Comparison of ENCODE assay signal across 15 mouse cellular contexts in genomic region chr3:84914284-84914683, GRCm38 (mm10).
DNase-seq lines count a peak whose midpoint lies in the region; ATAC-seq and TF ChIP-seq lines count a peak whose summit lies in the region.
"Had no signal": no experiment of that assay in that cellular context is flagged by ENCODE, and none has a peak within 500 bp of the region (broad histone marks: within the 10 kb centered on the region; RNA-seq: fewer than 3 reads in every experiment).

No protein-coding gene starts in this region.

- TF ChIP-seq CTCF in gastrocnemius, adult 2 months (IDR thresholded peaks at IDR 0.05) = peak; percentile 56

- WGBS in limb, embryonic 14.5 days = 53% methylated on average over 1 of the region's 1 CpGs
- WGBS in limb, embryonic 10.5 days = 69% methylated on average over 1 of the region's 1 CpGs

- no peaks in the 10 kb centered on the region for H3K27me3 ChIP-seq in limb, embryonic 14.5 days (ENCODE audit: control insufficient read depth, insufficient read depth, low read length)
- no peaks in the 10 kb centered on the region for H3K27me3 ChIP-seq in limb, embryonic 10.5 days (ENCODE audit: low read depth, poor library complexity, severe bottlenecking)
- H3K27me3 ChIP-seq: embryonic facial prominence, embryonic 12.5 days; hindbrain, embryonic 13.5 days; limb, embryonic 12.5 days had no signal

- H3K36me3 ChIP-seq in limb, embryonic 14.5 days (ENCODE audit: control insufficient read depth, insufficient read depth, low read length) = no peaks in the 10 kb centered on the region
- H3K36me3 ChIP-seq in limb, embryonic 10.5 days = no peaks in the 10 kb centered on the region
- H3K36me3 ChIP-seq: embryonic facial prominence, embryonic 12.5 days; hindbrain, embryonic 13.5 days; limb, embryonic 12.5 days had no signal

- ATAC-seq in limb, embryonic 14.5 days (ENCODE audit: low FRiP score, low read depth) = no peak

- no peak for DNase-seq in gastrocnemius, adult 2 months
- DNase-seq in gastrocnemius, postnatal 25 days = no peak
- peak; percentile 9 for DNase-seq in limb, embryonic 14.5 days (ENCODE audit: low spot score)
- DNase-seq in limb, embryonic 10.5 days (ENCODE audit: low spot score) = no peak
- DNase-seq in 3T3-L1 (ENCODE audit: low read depth, low spot score) (peak; percentile 35), adipocyte (ENCODE audit: low spot score) (peak; percentile 13)
- no peak for DNase-seq in adrenal gland, adult 2 months
- DNase-seq: adrenal gland, postnatal 36 days; cerebellum, postnatal 36 days; kidney, adult 8-10 months; thymus, postnatal 36 days had no signal

- no peak overlapping the region for H3K4me3 ChIP-seq in gastrocnemius, adult 2 months
- H3K4me3 ChIP-seq in limb, embryonic 14.5 days (replicated peaks; ENCODE audit: low read length) = no peak overlapping the region
- no peak overlapping the region for H3K4me3 ChIP-seq in limb, embryonic 10.5 days
- H3K4me3 ChIP-seq: embryonic facial prominence, embryonic 12.5 days; hindbrain, embryonic 13.5 days; limb, embryonic 12.5 days had no signal

- no peaks in the 10 kb centered on the region for H3K4me1 ChIP-seq in limb, embryonic 14.5 days (ENCODE audit: control insufficient read depth, insufficient read depth, low read length)
- H3K4me1 ChIP-seq in limb, embryonic 10.5 days = no peaks in the 10 kb centered on the region
- H3K4me1 ChIP-seq: embryonic facial prominence, embryonic 12.5 days; limb, embryonic 12.5 days had no signal

- TF ChIP-seq POLR2A in limb, embryonic 14.5 days (IDR thresholded peaks at IDR 0.05; ENCODE audit: borderline replicate concordance, extremely low read depth, insufficient read depth, insufficient read length) = no peak

- H3K9ac ChIP-seq in limb, embryonic 14.5 days (ENCODE audit: low read depth, low read length, severe bottlenecking) = no peak overlapping the region
- H3K9ac ChIP-seq: embryonic facial prominence, embryonic 12.5 days; hindbrain, embryonic 13.5 days; limb, embryonic 12.5 days had no signal

- H3K4me2 ChIP-seq in limb, embryonic 14.5 days (replicated peaks; ENCODE audit: low read depth, low read length, severe bottlenecking) = no peak overlapping the region
- H3K4me2 ChIP-seq: embryonic facial prominence, embryonic 12.5 days; hindbrain, embryonic 13.5 days; limb, embryonic 12.5 days had no signal

- intact Hi-C loops in gastrocnemius, adult 2 months (cut with DNase I) = loop anchor here (10.0 kb wide), 2 partner anchors 1011 to 1211 kb away; no protein-coding TSS in a partner anchor

- H3K9me3 ChIP-seq in limb, embryonic 14.5 days (ENCODE audit: control insufficient read depth, low read length) = no peaks in the 10 kb centered on the region
- no peaks in the 10 kb centered on the region for H3K9me3 ChIP-seq in limb, embryonic 10.5 days (replicated peaks)
- H3K9me3 ChIP-seq: embryonic facial prominence, embryonic 12.5 days; G1E; hindbrain, embryonic 13.5 days; limb, embryonic 12.5 days had no signal

- no peak overlapping the region for H3K27ac ChIP-seq in gastrocnemius, adult 2 months
- H3K27ac ChIP-seq in limb, embryonic 14.5 days (replicated peaks; ENCODE audit: low read depth, low read length) = no peak overlapping the region
- no peak overlapping the region for H3K27ac ChIP-seq in limb, embryonic 10.5 days
- H3K27ac ChIP-seq: embryonic facial prominence, embryonic 12.5 days; hindbrain, embryonic 13.5 days; limb, embryonic 12.5 days had no signal

Comparison
In these comparisons a context has a peak if more than half of its experiments do, and no peak if none do; other contexts are left out.
1. DNase-seq: peak in limb, embryonic 14.5 days (single experiment), 3T3-L1 (single experiment) and adipocyte (single experiment); none in gastrocnemius, adult 2 months (single experiment), gastrocnemius, postnatal 25 days (single experiment), limb, embryonic 10.5 days (single experiment) and adrenal gland, adult 2 months (single experiment).